Mouse (Mus musculus) liver, adult 2 months (tissue): ENCODE data around the gene Gabbr2. TPM values are rescaled to one million over a fixed set of nuclear protein-coding genes. Genes with fewer than 3 reads are reported as not detected.

Experiments
- DNase-seq: peaks from one replicate; pipeline ENCODE4 v3.0.0-alpha.2; 2011; ENCODE audit warnings: low read depth, low spot score; ENCODE audit errors: extremely low read depth
- H3K27ac ChIP-seq: fragments of 200-500 bp; replicated peaks from 2 replicates; pipeline ENCODE4 v1.5.1; 2012; ENCODE audit warnings: low read depth, mild to moderate bottlenecking, control low read depth, inconsistent platforms, low read length; ENCODE audit not compliant: insufficient read depth
- H3K27me3 ChIP-seq: fragments of 200-500 bp; 2 replicates; pipeline ENCODE4 v1.6.1; 2012; ENCODE audit warnings: mild to moderate bottlenecking, moderate library complexity, low read length, inconsistent platforms; ENCODE audit not compliant: control insufficient read depth, insufficient read depth
- H3K36me3 ChIP-seq: fragments of 200-500 bp; 2 replicates; pipeline ENCODE4 v1.6.1; 2012; ENCODE audit warnings: low read length, inconsistent platforms; ENCODE audit not compliant: control insufficient read depth, insufficient read depth
- H3K4me1 ChIP-seq: fragments of 200-500 bp; 2 replicates; pipeline ENCODE4 v1.6.1; 2011; ENCODE audit warnings: low read length; ENCODE audit not compliant: control insufficient read depth, insufficient read depth
- H3K4me3 ChIP-seq: fragments of 200-500 bp; 2 replicates; pipeline ENCODE4 v1.5.1; 2011; ENCODE audit warnings: low read depth, mild to moderate bottlenecking, control low read depth, low read length, moderate library complexity; ENCODE audit not compliant: insufficient read depth
- H3K79me2 ChIP-seq: fragments of 200-500 bp; 2 replicates; pipeline ENCODE4 v1.6.1; 2012; ENCODE audit warnings: inconsistent platforms, mild to moderate bottlenecking, low read length, moderate library complexity; ENCODE audit not compliant: control insufficient read depth, insufficient read depth
- H3K9ac ChIP-seq: fragments of 200-500 bp; 2 replicates; pipeline ENCODE4 v1.6.1; 2012; ENCODE audit warnings: low read depth, mild to moderate bottlenecking, control low read depth, inconsistent platforms, low read length
- CTCF ChIP-seq: fragments of 200-500 bp; IDR thresholded peaks from 2 replicates; pipeline ENCODE4 v1.5.1; 2011; ENCODE audit warnings: low read depth, low read length, control low read depth
- POLR2A ChIP-seq: fragments of 200-500 bp; IDR thresholded peaks from 2 replicates; pipeline ENCODE4 v1.6.1; 2011; ENCODE audit warnings: low read length, control low read depth; ENCODE audit not compliant: insufficient read depth; ENCODE audit errors: extremely low read depth
- WGBS: fragments of 180-500 bp; shearing (Covaris S2); methylation state at CpG from one replicate; pipeline ENCODE4 v1.1.7; 2018; 5-methylcytosine and 5-hydroxymethylcytosine counted together
- polyA plus RNA-seq: library from polyadenylated mRNA; depleted of rRNA; stranded (reverse); fragments of >200 nt; gene quantifications from 2 replicates; pipeline ENCODE4 v1.2.3, GENCODE M21; 2012
- total RNA-seq: library from RNA; depleted of rRNA; stranded (reverse); fragments of >200 nt; gene quantifications from 2 replicates; pipeline ENCODE4 v1.2.3, GENCODE M21; 2014

Gene Gabbr2
- total and polyA plus RNA-seq, 2 experiments: 7.7 to 15.0 TPM

DNA sequence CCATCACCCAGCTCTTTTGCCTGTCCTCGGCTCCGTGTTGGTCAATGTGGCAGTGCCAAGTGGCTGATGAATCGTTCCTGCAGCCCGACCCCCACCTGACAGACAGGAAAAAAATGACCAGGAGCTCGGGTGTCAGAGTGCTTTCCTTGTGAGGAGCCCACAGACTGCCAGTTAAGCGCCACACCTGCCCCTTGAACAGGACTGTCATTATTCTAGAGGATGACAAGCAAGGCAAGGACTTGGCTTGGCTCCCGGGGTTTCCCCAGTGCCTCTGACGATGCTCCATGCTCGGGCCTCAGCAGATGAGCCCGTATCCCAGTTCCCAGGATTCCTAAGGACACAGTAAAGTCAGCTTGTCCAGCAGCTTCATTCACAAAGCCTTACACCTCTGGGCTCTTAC lies 20.8 kb upstream of the Gabbr2 start:
- WGBS: 76% methylated on average over 10 of the region's 10 CpGs
- no peak overlapping the region for H3K27ac ChIP-seq
- H3K36me3 ChIP-seq: no peaks in the 10 kb centered on the region
- H3K4me1 ChIP-seq: no peaks in the 10 kb centered on the region
- DNase-seq: no peak
- H3K79me2 ChIP-seq: no peaks in the 10 kb centered on the region
- H3K4me3 ChIP-seq: no peak overlapping the region
- no peaks in the 10 kb centered on the region for H3K27me3 ChIP-seq
- H3K9ac ChIP-seq: no peak overlapping the region
- TF ChIP-seq POLR2A (no peak), CTCF (no peak)

GRCm38 (mm10) chr4:47010400-47011231 lies 18.9 kb upstream of the Gabbr2 start:
- TF ChIP-seq POLR2A: no peak
- no peak for TF ChIP-seq CTCF
- Histone ChIP-seq H3K27ac (no peak overlapping the region), H3K79me2 (no peaks in the 10 kb centered on the region), H3K9ac (no peak overlapping the region), H3K36me3 (no peaks in the 10 kb centered on the region), H3K27me3 (no peaks in the 10 kb centered on the region), H3K4me3 (no peak overlapping the region), H3K4me1 (no peaks in the 10 kb centered on the region)
- DNase-seq: peak; percentile 22
- 48% methylated on average over 12 of the region's 12 CpGs for WGBS

DNA sequence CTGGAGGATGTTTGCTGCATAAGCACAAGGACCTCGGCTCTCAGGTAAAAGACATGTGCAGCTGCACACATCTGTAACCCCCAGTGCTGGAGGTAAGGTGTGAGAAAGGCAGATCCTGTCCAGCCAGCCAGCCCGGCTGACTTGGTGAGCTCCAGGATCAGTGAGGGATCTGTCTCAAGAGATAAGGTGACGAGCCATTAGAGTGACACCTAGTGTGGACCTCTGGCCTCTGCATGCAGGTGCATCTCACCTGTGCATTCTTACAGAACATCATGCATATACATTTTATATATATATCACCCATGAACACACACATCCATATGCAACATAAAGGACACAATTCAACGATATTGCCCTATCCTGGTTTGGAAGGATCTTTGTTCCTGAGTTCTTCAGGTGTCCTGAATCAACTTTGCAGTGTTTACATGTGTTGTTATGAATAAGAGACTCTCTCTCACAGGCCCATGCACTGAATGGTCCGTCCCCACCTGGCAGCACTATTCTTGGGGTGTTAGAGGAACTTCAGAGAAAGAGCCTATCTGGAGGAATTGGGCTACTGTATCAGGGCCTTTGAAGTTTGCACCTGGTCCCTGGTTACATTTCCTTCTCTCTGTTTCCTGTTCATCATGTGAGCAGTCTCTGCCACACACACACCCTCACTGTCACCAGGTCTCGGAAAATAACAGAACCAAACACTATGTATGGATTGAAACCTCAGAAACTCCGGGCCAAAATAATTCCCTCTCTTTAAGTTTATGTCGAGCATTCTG lies 9.1 kb upstream of the Gabbr2 start:
- H3K9ac ChIP-seq: no peak overlapping the region
- H3K27ac ChIP-seq: no peak overlapping the region
- 59% methylated on average over 8 of the region's 8 CpGs for WGBS
- peak; percentile 59 for TF ChIP-seq CTCF
- TF ChIP-seq POLR2A: no peak
- no peaks in the 10 kb centered on the region for H3K27me3 ChIP-seq
- peak; percentile 30 for DNase-seq
- H3K4me1 ChIP-seq: no peaks in the 10 kb centered on the region
- no peaks in the 10 kb centered on the region for H3K36me3 ChIP-seq
- no peak overlapping the region for H3K4me3 ChIP-seq
- no peaks in the 10 kb centered on the region for H3K79me2 ChIP-seq

DNA sequence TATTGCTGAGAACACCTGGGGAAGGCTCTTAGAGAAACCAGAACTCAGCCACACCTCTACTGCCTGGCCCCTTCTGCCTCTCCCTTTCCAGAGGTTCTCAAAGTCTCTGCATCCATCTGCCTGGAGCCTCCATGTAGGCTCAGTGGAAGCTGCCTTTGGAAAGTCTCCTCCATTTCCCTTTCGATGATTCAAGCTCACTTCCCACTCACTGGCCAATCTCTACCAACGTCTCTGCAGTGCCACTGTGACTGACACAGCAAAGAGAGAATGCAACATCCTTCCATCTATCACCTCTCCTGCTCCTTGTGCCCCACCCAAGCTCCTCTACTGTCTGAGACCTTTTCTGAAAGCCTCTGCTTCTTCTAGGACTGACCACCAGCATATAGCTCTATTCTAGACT lies 6.3 kb upstream of the Gabbr2 start:
- 72% methylated on average over 2 of the region's 2 CpGs for WGBS
- H3K4me1 ChIP-seq: no peaks in the 10 kb centered on the region
- H3K9ac ChIP-seq: no peak overlapping the region
- no peaks in the 10 kb centered on the region for H3K27me3 ChIP-seq
- TF ChIP-seq CTCF (no peak), POLR2A (no peak)
- H3K36me3 ChIP-seq: no peaks in the 10 kb centered on the region
- no peak for DNase-seq
- H3K4me3 ChIP-seq: no peak overlapping the region
- H3K79me2 ChIP-seq: no peaks in the 10 kb centered on the region
- H3K27ac ChIP-seq: no peak overlapping the region

- H3K9ac ChIP-seq: no peak overlapping the region
- H3K27me3 ChIP-seq: no peaks in the 10 kb centered on the region
- peak; percentile 32 for DNase-seq
Observed at GRCm38 (mm10) chr4:46992827-46993473, 1.3 kb upstream of the Gabbr2 start.

More at GRCm38 (mm10) chr4:46992827-46993473, 1.3 kb upstream of the Gabbr2 start:
- H3K36me3 ChIP-seq: no peaks in the 10 kb centered on the region
- no peak overlapping the region for H3K27ac ChIP-seq
- WGBS: 5% methylated on average over 8 of the region's 8 CpGs
- no peak for TF ChIP-seq CTCF
- no peak for TF ChIP-seq POLR2A
- peaks cover 15% of the 10 kb centered on the region for H3K4me1 ChIP-seq
- no peak overlapping the region for H3K4me3 ChIP-seq
- H3K79me2 ChIP-seq: no peaks in the 10 kb centered on the region
